Mouse (Mus musculus) urinary bladder, postnatal 25 days (tissue): ENCODE results near the gene Inpp5k.
"Not testable (repeated sequence)": the region's sequence is repeated elsewhere in the genome, so short reads cannot be mapped to it uniquely, and the experiment has no call there.

Experiments
- DNase-seq: peaks from one replicate; pipeline ENCODE4 v3.0.0; 2022; ENCODE audit warnings: low spot score

Gene Inpp5k

DNA sequence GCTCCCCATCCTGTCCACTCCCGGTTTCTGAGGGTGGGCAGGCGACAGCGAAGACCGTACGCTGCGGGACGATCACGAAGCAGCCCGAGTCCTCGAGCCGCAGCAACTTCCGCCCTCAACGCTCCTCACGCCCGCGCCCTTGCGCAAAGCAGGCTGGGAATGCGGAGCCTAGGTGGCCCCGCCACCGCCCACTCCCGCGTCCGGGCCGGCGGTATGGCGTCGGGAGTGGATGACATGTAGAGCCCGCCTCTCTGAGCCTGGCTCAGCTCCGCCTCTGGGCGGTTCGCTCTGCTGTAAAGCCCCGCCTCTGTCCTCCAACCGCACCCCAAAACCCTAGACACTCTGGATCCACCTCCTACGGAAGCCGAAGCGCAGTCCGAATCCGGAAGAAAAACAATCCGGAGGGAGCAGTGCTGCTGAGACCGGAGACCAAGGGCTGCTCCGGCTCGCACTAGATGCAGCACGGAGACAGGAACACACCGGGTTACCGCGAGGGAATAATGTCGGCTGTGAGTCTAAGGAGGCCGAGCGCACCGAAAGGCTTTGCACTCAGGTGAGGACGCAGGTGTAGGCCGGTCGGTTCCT, at the start of gene Inpp5k:
Gene Inpp5k (plus strand): TSS at position 344 of the 585 bp plus-strand sequence.
- peak; percentile 88 for DNase-seq

DNA sequence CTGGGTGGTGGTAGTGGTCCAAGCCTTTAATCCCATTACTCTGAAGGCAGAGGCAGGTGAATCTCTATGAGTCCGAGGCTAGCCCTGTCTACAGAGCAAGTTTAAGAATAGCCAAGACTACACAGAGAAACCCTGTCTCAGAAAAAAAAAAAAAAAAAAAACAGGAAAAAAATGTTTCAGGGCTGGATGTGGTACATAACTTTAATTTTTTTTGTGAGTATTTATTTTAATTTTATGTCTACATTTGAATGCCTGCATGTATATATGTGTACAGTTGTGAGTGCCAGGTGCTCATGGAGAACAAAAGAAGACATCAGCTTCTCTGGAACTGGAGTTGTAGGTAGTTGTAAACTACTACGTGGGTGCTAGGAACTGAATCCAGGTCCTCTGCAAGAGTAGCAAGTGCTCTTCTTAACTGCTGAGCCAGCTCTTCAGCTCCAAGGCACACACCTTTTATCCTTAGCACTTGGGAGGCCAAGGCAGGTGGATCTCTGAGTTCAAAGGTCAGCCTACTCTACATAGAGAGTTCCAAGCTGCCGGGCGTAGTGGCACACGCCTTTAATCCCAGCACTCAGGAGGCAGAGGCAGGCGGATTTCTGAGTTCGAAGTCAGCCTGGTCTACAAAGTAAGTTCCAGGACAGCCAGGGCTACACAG, 49.2 kb upstream of the Inpp5k start:
- no peak for DNase-seq

- DNase-seq, result no peak
Observed at GRCm38 (mm10) chr11:75583521-75583920, 47.3 kb upstream of the Inpp5k start.

- DNase-seq, result no peak
Observed at GRCm38 (mm10) chr11:75585061-75585460, 45.7 kb upstream of the Inpp5k start.

- DNase-seq, result no peak
Observed at GRCm38 (mm10) chr11:75585978-75586377, 44.8 kb upstream of the Inpp5k start.

DNA sequence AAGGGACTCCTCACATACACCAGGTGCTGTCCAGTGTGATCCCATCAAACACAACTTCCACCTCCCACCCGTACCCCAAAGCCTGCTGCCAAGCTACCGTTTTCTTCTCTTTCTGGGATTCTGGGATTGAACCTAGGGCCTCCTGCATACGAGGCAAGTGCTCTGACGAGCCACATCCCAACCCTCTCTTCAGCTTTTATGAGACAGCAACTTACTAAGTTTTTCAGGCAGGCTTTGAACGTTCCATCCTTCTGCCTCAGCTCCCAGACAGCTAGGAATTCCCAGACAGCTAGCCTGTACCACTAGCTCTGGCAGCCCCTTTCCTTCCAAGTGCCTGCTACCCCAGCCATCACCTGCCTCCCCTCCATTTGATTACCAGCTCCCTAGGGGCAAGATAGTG, 43.8 kb upstream of the Inpp5k start:
- DNase-seq, result no peak

GRCm38 (mm10) chr11:75587493-75588284, 43.1 kb upstream of the Inpp5k start, which contains the start of gene Pitpna:
Gene Pitpna (plus strand): TSS chr11:75588097.
- DNase-seq, result peak; percentile 95

- DNase-seq, result no peak
Observed at GRCm38 (mm10) chr11:75588285-75588941, 42.4 kb upstream of the Inpp5k start.

- DNase-seq, result no peak
Observed at GRCm38 (mm10) chr11:75592612-75593011, 38.2 kb upstream of the Inpp5k start.

- DNase-seq, result no peak
Observed at GRCm38 (mm10) chr11:75594431-75594830, 36.4 kb upstream of the Inpp5k start.

- DNase-seq, result no peak
Observed at GRCm38 (mm10) chr11:75595404-75595803, 35.4 kb upstream of the Inpp5k start.

GRCm38 (mm10) chr11:75595816-75596215, 35.0 kb upstream of the Inpp5k start:
- no peak for DNase-seq

- no peak for DNase-seq
Observed at GRCm38 (mm10) chr11:75596726-75597255, 34.0 kb upstream of the Inpp5k start.

DNA sequence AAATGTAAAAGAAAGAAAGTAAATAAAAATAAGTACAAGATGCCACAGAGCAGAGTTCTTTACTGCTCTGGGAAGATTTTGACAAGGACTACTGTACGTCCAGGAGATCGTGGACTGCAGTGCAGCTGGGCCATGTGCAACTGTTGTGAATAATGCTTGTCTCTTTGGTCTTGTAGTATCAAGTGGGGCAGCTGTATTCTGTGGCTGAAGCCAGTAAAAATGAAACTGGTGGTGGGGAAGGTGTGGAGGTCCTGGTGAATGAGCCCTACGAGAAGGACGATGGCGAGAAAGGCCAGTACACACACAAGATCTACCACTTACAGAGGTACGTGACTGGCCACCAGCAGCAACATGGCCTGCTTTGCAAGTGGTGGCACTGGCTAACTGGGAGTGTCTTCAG, 32.8 kb upstream of the Inpp5k start:
- DNase-seq, result no peak

- DNase-seq, result not testable (repeated sequence)
Observed at GRCm38 (mm10) chr11:75599802-75600201, 31.0 kb upstream of the Inpp5k start.

GRCm38 (mm10) chr11:75604826-75605225, 26.0 kb upstream of the Inpp5k start:
- DNase-seq, result no peak

GRCm38 (mm10) chr11:75605318-75605717, 25.5 kb upstream of the Inpp5k start:
- no peak for DNase-seq

DNA sequence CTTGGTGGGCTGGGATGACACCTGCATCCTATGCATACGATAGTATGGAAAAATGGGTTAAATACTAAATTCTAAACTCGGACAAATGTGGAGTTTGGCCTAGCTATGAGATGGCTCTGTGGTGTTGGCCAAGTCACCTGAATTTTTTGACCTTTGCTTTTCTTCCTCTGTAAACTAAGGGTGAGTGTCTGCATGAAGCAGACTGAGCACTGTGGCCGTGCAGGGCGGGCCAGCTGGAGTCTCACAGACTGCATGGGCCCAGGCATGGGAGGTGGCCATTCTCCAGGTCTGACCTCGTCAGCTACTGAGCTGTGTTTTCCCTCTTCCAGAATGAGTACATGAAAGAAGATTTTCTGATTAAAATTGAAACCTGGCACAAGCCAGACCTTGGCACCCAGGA, 22.0 kb upstream of the Inpp5k start:
- no peak for DNase-seq

GRCm38 (mm10) chr11:75610021-75610420, 20.8 kb upstream of the Inpp5k start:
- no peak for DNase-seq

GRCm38 (mm10) chr11:75614769-75615168, 16.0 kb upstream of the Inpp5k start:
- no peak for DNase-seq

- DNase-seq, result no peak
Observed at GRCm38 (mm10) chr11:75615556-75615955, 15.2 kb upstream of the Inpp5k start.

GRCm38 (mm10) chr11:75619133-75619532, 11.7 kb upstream of the Inpp5k start:
- no peak for DNase-seq
